Mouse (Mus musculus): ENCODE data around the gene Mkln1. TPM values are rescaled to one million over a fixed set of nuclear protein-coding genes. Genes with fewer than 3 reads are reported as not detected.

The Mkln1 gene
- polyA plus RNA-seq (2014; fragmentation: Nextera tagmentation; extraction: Ambion mirVana), result 131 and 136 TPM in 2 replicates

GRCm38 (mm10) chr6:31398431-31399205 lies at the start of gene Mkln1:
Gene Mkln1, plus strand, starts transcription at chr6:31398735.
- Histone ChIP-seq H3K27me3 (ENCODE audit: control insufficient read depth, insufficient read depth, low read length) (no peaks in the 10 kb centered on the region), H3K36me3 (replicated peaks; ENCODE audit: control insufficient read depth, insufficient read depth) (no peaks in the 10 kb centered on the region), H3K9me3 (ENCODE audit: control insufficient read depth, low read length) (no peaks in the 10 kb centered on the region), H3K4me3 (replicated peaks; ENCODE audit: low read length) (peak within 1 kb of the TSS; percentile 96), H3K4me2 (replicated peaks) (peak within 1 kb of the TSS; percentile 98), H3K27ac (peak within 1 kb of the TSS; percentile 95), H3K9ac (peak within 1 kb of the TSS; percentile 96), H3K4me1 (replicated peaks; ENCODE audit: control insufficient read depth, insufficient read depth, low read length) (peaks cover 36% of the 10 kb centered on the region)
- WGBS, result 2% methylated on average over 62 of the region's 65 CpGs
- peak; percentile 99 for ATAC-seq (ENCODE audit: low FRiP score)
- peak; percentile 82 for DNase-seq (ENCODE audit: low spot score)

GRCm38 (mm10) chr6:31356444-31357191 lies 41.9 kb upstream of the Mkln1 start:
- DNase-seq (ENCODE audit: low spot score), result no peak
- ATAC-seq (ENCODE audit: low FRiP score), result no peak
- Histone ChIP-seq H3K4me2 (replicated peaks) (no peak overlapping the region), H3K27me3 (ENCODE audit: control insufficient read depth, insufficient read depth, low read length) (no peaks in the 10 kb centered on the region), H3K27ac (peak overlapping the region; percentile 3; the same call in 1 of the 2 replicates), H3K9me3 (ENCODE audit: control insufficient read depth, low read length) (no peaks in the 10 kb centered on the region), H3K9ac (no peak overlapping the region), H3K4me1 (replicated peaks; ENCODE audit: control insufficient read depth, insufficient read depth, low read length) (peaks cover 10% of the 10 kb centered on the region), H3K36me3 (replicated peaks; ENCODE audit: control insufficient read depth, insufficient read depth) (no peaks in the 10 kb centered on the region), H3K4me3 (replicated peaks; ENCODE audit: low read length) (no peak overlapping the region)
- WGBS, result 72% methylated on average over 26 of the region's 26 CpGs

- Histone ChIP-seq H3K9me3 (ENCODE audit: control insufficient read depth, low read length) (no peaks in the 10 kb centered on the region), H3K9ac (no peak overlapping the region), H3K27ac (peak overlapping the region; percentile 3; the same call in 1 of the 2 replicates), H3K4me1 (replicated peaks; ENCODE audit: control insufficient read depth, insufficient read depth, low read length) (peaks cover 10% of the 10 kb centered on the region), H3K36me3 (replicated peaks; ENCODE audit: control insufficient read depth, insufficient read depth) (no peaks in the 10 kb centered on the region), H3K4me3 (replicated peaks; ENCODE audit: low read length) (no peak overlapping the region), H3K4me2 (replicated peaks) (no peak overlapping the region), H3K27me3 (ENCODE audit: control insufficient read depth, insufficient read depth, low read length) (no peaks in the 10 kb centered on the region)
- DNase-seq (ENCODE audit: low spot score) (peak; percentile 61), ATAC-seq (ENCODE audit: low FRiP score) (peak; percentile 80; the same call in 1 of the 2 replicates)
- WGBS, result 25% methylated on average over 4 of the region's 4 CpGs
Observed at GRCm38 (mm10) chr6:31357286-31357685, 41.2 kb upstream of the Mkln1 start.

- Histone ChIP-seq H3K36me3 (replicated peaks; ENCODE audit: control insufficient read depth, insufficient read depth) (no peaks in the 10 kb centered on the region), H3K9me3 (ENCODE audit: control insufficient read depth, low read length) (no peaks in the 10 kb centered on the region), H3K27ac (no peak overlapping the region), H3K4me2 (replicated peaks) (no peak overlapping the region), H3K27me3 (ENCODE audit: control insufficient read depth, insufficient read depth, low read length) (no peaks in the 10 kb centered on the region), H3K4me1 (replicated peaks; ENCODE audit: control insufficient read depth, insufficient read depth, low read length) (no peaks in the 10 kb centered on the region), H3K4me3 (replicated peaks; ENCODE audit: low read length) (no peak overlapping the region), H3K9ac (no peak overlapping the region)
- ATAC-seq (ENCODE audit: low FRiP score) (peak; percentile 34; the same call in 1 of the 2 replicates), DNase-seq (ENCODE audit: low spot score) (peak; percentile 16)
- 38% methylated on average over 11 of the region's 11 CpGs for WGBS
Observed at GRCm38 (mm10) chr6:31362617-31363016, 35.9 kb upstream of the Mkln1 start.

GRCm38 (mm10) chr6:31364399-31364798 lies 34.1 kb upstream of the Mkln1 start:
- H3K27ac ChIP-seq, result no peak overlapping the region
- H3K27me3 ChIP-seq (ENCODE audit: control insufficient read depth, insufficient read depth, low read length), result no peaks in the 10 kb centered on the region
- no peak overlapping the region for H3K4me3 ChIP-seq (replicated peaks; ENCODE audit: low read length)
- no peak for DNase-seq (ENCODE audit: low spot score)
- no peak overlapping the region for H3K9ac ChIP-seq
- no peaks in the 10 kb centered on the region for H3K9me3 ChIP-seq (ENCODE audit: control insufficient read depth, low read length)
- H3K36me3 ChIP-seq (replicated peaks; ENCODE audit: control insufficient read depth, insufficient read depth), result no peaks in the 10 kb centered on the region
- no peaks in the 10 kb centered on the region for H3K4me1 ChIP-seq (replicated peaks; ENCODE audit: control insufficient read depth, insufficient read depth, low read length)
- no peak for ATAC-seq (ENCODE audit: low FRiP score)
- H3K4me2 ChIP-seq (replicated peaks), result no peak overlapping the region
- WGBS, result 95% methylated on average over 3 of the region's 3 CpGs

GRCm38 (mm10) chr6:31367947-31368346 lies 30.6 kb upstream of the Mkln1 start:
- DNase-seq (ENCODE audit: low spot score), result no peak
- no peak overlapping the region for H3K9ac ChIP-seq
- H3K4me2 ChIP-seq (replicated peaks), result no peak overlapping the region
- H3K4me3 ChIP-seq (replicated peaks; ENCODE audit: low read length), result no peak overlapping the region
- ATAC-seq (ENCODE audit: low FRiP score), result no peak
- H3K27ac ChIP-seq, result no peak overlapping the region
- 70% methylated on average over 10 of the region's 10 CpGs for WGBS
- no peaks in the 10 kb centered on the region for H3K36me3 ChIP-seq (replicated peaks; ENCODE audit: control insufficient read depth, insufficient read depth)
- H3K9me3 ChIP-seq (ENCODE audit: control insufficient read depth, low read length), result no peaks in the 10 kb centered on the region
- no peaks in the 10 kb centered on the region for H3K4me1 ChIP-seq (replicated peaks; ENCODE audit: control insufficient read depth, insufficient read depth, low read length)
- H3K27me3 ChIP-seq (ENCODE audit: control insufficient read depth, insufficient read depth, low read length), result no peaks in the 10 kb centered on the region

- no peak for ATAC-seq (ENCODE audit: low FRiP score)
- Histone ChIP-seq H3K9me3 (ENCODE audit: control insufficient read depth, low read length) (no peaks in the 10 kb centered on the region), H3K36me3 (replicated peaks; ENCODE audit: control insufficient read depth, insufficient read depth) (no peaks in the 10 kb centered on the region), H3K27me3 (ENCODE audit: control insufficient read depth, insufficient read depth, low read length) (no peaks in the 10 kb centered on the region), H3K27ac (no peak overlapping the region), H3K9ac (no peak overlapping the region), H3K4me3 (replicated peaks; ENCODE audit: low read length) (no peak overlapping the region), H3K4me1 (replicated peaks; ENCODE audit: control insufficient read depth, insufficient read depth, low read length) (no peaks in the 10 kb centered on the region), H3K4me2 (replicated peaks) (no peak overlapping the region)
- no peak for DNase-seq (ENCODE audit: low spot score)
- WGBS, result 68% methylated on average over 1 of the region's 1 CpGs
Observed at GRCm38 (mm10) chr6:31368559-31368958, 30.0 kb upstream of the Mkln1 start.

- Histone ChIP-seq H3K4me2 (replicated peaks) (no peak overlapping the region), H3K4me1 (replicated peaks; ENCODE audit: control insufficient read depth, insufficient read depth, low read length) (no peaks in the 10 kb centered on the region), H3K27me3 (ENCODE audit: control insufficient read depth, insufficient read depth, low read length) (no peaks in the 10 kb centered on the region), H3K9me3 (ENCODE audit: control insufficient read depth, low read length) (no peaks in the 10 kb centered on the region), H3K4me3 (replicated peaks; ENCODE audit: low read length) (no peak overlapping the region), H3K36me3 (replicated peaks; ENCODE audit: control insufficient read depth, insufficient read depth) (no peaks in the 10 kb centered on the region), H3K27ac (no peak overlapping the region), H3K9ac (no peak overlapping the region)
- WGBS, result 75% methylated on average over 3 of the region's 3 CpGs
- ATAC-seq (ENCODE audit: low FRiP score) (no peak), DNase-seq (ENCODE audit: low spot score) (no peak)
Observed at GRCm38 (mm10) chr6:31369875-31370274, 28.7 kb upstream of the Mkln1 start.

GRCm38 (mm10) chr6:31370550-31371061 lies 27.9 kb upstream of the Mkln1 start:
- no peak for ATAC-seq (ENCODE audit: low FRiP score)
- no peak overlapping the region for H3K27ac ChIP-seq
- no peak overlapping the region for H3K4me2 ChIP-seq (replicated peaks)
- H3K4me3 ChIP-seq (replicated peaks; ENCODE audit: low read length), result no peak overlapping the region
- H3K4me1 ChIP-seq (replicated peaks; ENCODE audit: control insufficient read depth, insufficient read depth, low read length), result no peaks in the 10 kb centered on the region
- H3K27me3 ChIP-seq (ENCODE audit: control insufficient read depth, insufficient read depth, low read length), result no peaks in the 10 kb centered on the region
- H3K9ac ChIP-seq, result no peak overlapping the region
- no peaks in the 10 kb centered on the region for H3K36me3 ChIP-seq (replicated peaks; ENCODE audit: control insufficient read depth, insufficient read depth)
- WGBS, result 39% methylated on average over 14 of the region's 14 CpGs
- no peak for DNase-seq (ENCODE audit: low spot score)
- no peaks in the 10 kb centered on the region for H3K9me3 ChIP-seq (ENCODE audit: control insufficient read depth, low read length)

Data from hindbrain, embryonic 14.5 days (tissue).